Mouse (Mus musculus): Measurements from ENCODE around the gene Ly6g5b. TPM values are rescaled to one million over a fixed set of nuclear protein-coding genes. Genes with fewer than 3 reads are reported as not detected.
"Not testable (repeated sequence)": the region's sequence is repeated elsewhere in the genome, so short reads cannot be mapped to it uniquely, and the experiment has no call there.

Gene Ly6g5b
- total RNA-seq, 2 experiments from 2014 or later, result 0.26 to 0.43 TPM

DNA sequence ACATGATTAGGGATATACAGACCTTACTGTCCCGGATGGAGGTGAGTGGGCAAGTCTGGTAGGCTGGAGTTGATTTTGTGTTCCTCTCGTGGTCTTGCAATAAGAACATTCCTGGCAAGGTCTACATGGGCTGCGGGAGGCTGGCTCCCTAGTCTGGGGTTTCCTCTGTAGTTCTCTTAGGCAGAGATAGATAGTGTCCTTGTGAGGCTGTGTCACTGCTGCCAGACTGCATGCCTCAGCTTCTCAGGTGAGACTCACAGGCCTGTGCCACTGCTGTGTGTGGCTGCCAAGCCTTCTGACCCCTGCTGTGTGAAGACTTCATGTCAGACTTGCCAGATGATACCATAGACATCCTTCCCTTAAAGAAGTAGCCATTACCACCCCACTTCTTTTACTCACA is 24.0 kb upstream of the Ly6g5b start:
- DNase-seq, result peak; percentile 48 to 50

- no peak for DNase-seq
These were observed 20.5 kb upstream of the Ly6g5b start for GRCm38 (mm10) chr17:35135591-35136320.

GRCm38 (mm10) chr17:35134801-35135590 is 19.8 kb upstream of the Ly6g5b start, which contains the start of gene Bag6:
Gene Bag6 (plus strand): TSS chr17:35135178.
- peak; percentile 94 to 95 for DNase-seq

DNA sequence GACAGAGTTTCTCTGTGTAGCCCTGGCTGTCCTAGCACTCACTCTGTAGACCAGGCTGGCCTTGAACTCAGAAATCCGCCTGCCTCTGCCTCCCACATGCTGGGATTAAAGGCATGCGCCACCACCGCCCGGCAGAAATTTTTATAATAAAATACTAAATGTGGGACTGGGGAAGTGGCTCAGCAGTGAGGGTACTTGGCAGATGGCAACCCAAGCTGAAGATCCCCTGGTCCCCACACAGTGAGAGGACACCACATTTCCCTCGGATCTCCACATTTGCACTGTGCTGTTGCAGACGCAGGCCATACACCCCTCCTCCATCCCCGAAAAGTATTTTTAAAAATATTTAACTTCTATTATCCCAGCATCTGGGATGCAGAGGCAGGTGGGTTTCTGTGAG is 18.3 kb upstream of the Ly6g5b start:
- no peak for DNase-seq

GRCm38 (mm10) chr17:35132174-35132560 is 16.9 kb upstream of the Ly6g5b start:
- no peak for DNase-seq

- DNase-seq, result no peak
These were observed 16.4 kb upstream of the Ly6g5b start, which contains the start of gene Apom for GRCm38 (mm10) chr17:35131500-35132173. Gene Apom (minus strand): TSS chr17:35132050.

DNA sequence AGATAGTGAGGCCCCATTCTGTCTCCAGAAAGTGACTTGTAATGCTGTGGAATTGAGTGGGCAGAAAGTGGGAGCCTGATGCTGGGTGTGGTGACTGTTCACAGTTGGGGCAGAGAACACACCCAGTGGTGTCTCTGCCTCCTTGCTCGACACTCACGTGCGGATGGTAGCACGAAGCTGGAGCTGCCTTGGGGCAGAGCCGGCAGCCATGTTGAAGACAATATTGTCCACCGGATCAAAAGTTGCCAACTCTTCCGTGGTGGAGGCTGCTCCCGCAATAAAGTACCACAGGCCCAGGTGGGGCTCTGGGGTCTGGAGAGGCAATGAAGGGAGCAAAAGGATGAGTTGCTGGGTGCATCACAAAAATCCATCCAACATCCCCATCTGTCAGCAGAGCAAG is 15.8 kb upstream of the Ly6g5b start:
- no peak for DNase-seq

DNA sequence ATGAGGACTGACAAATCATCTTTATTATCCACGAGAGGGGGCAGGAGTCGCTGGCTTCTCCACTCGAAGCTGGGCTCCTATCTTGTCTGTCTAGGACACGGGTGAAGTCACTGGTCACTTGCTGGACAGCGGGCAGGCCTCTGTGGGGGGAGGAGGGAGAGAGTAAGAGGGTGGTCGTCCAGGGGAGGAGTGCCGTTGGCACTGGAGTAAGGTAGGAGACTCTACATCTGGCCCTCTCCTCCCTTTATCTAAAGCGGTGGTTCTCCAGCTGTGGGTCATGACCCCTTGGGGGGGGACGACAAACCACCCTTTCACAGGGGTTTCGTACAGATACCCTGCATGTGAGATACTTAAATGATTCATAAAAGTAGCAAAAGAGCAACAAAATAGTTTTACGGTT is 13.8 kb upstream of the Ly6g5b start:
- no peak for DNase-seq

GRCm38 (mm10) chr17:35127017-35127416 is 11.8 kb upstream of the Ly6g5b start:
- DNase-seq, result no peak

DNA sequence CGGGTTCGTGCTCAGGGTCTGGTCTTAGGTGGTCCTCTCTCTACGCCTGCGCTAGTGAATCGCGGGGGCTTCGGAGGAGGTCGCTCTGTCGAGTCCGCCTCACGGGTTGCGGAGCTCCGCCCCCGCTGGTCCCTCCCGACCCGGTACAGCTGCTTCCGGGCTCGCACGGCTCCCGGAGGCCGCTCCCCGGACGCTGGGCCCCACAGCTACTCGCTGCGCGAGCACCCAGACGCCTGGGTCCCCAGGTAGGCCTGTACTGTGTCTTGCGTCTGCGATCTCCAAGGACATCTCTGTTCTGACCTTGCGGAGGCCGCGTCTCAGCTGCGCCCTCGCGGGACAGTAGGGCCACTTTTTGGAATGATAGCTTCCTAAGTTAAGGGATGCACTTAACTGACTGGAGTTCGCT is 11.0 kb upstream of the Ly6g5b start, which contains the start of gene D17H6S53E:
Gene D17H6S53E, plus strand, starts transcription at position 168 of the 406 bp plus-strand sequence.
- peak; percentile 83 to 91 for DNase-seq

GRCm38 (mm10) chr17:35125578-35125977 is 10.3 kb upstream of the Ly6g5b start:
- no peak for DNase-seq

DNA sequence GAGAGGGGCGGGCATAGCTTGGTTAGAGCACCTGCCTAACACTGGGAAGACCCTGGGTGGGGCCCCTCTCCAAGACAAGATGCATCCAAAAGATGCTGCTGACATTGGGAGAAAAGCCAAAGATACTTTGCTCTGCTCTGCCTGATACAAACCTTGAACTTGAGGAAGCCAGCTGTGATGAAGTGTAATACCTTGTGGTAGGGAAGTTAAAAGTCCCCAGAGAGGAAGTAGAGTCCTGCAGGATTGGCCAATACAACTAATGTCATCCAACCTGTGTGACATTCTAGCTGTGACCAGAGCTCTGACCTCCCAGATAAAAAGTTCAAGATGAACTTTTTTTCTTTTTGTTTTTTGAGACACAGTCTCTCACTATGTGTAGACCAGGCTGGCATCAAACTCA is 9.9 kb upstream of the Ly6g5b start:
- no peak for DNase-seq

DNA sequence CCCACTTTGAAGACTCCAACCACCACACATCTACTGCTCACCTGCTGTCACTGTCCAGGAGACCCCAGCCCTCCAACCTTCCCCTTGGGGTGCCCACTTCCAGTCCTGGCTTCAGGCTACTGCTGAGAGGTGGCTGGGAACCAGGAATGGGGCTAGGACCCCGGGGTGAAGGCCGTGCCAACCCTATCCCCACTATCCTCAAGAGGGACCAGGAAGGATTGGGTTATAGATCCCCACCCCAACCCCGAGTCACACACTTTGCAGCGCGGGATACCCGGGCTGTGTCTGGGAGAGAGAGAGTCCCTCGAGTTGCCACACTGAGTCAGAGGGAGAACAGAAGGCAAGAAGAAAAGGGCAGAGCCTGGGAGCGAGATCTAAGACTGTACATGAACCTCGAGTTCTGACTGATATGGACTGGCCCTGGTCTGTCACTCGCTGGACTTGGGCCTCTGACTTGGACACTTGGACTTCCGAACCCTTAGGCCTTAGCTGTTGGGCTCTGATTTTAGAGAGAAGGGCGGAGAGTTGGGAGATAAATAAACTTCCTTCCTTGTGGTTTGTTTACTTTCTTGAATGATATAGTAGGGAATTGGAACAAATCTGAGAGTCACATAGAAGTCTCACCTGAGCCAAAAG is 9.2 kb upstream of the Ly6g5b start:
- DNase-seq, result not testable (repeated sequence)

GRCm38 (mm10) chr17:35123287-35123686 is 8.1 kb upstream of the Ly6g5b start:
- DNase-seq, result not testable (repeated sequence)

- DNase-seq, result peak; percentile 55 to 71
These were observed 6.7 kb upstream of the Ly6g5b start, which contains the start of gene Csnk2b for GRCm38 (mm10) chr17:35121871-35122303. Gene Csnk2b (minus strand): TSS chr17:35122053.

DNA sequence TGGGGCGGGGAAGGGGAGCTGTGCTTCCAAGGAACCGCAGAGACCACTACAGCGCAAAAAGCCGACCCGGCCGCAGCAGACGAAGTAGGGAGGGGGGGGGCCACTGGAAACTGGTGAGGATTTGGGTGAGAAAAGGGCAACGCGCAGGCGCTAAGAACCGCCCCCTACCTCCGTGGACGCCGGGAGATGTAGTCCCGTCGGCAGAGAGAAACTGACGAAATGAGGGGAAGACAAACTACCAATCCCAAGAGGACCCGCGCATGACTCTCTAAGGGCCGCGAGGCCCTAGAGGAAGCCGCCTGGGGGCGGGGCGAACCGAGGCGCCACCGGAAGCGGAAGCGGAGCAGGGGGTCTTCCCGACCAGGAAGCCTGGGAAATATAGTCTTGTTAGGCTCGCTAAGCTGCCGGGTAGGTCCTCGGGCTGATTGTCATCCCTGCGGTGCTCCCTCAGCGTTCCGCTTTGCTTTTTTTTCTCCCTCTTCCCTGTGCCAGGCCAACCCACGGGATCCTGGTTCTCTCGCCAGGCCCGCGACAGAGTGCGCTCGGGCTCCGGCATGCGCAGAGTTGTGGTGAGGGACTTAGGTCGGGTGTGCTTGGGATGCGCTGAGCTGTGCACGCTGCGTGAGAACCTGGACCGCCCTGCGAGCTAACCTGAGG is 6.0 kb upstream of the Ly6g5b start, which contains the start of gene Gpank1:
Gene Gpank1, plus strand, starts transcription at position 313 of the 657 bp plus-strand sequence.
- peak; percentile 99 for DNase-seq

DNA sequence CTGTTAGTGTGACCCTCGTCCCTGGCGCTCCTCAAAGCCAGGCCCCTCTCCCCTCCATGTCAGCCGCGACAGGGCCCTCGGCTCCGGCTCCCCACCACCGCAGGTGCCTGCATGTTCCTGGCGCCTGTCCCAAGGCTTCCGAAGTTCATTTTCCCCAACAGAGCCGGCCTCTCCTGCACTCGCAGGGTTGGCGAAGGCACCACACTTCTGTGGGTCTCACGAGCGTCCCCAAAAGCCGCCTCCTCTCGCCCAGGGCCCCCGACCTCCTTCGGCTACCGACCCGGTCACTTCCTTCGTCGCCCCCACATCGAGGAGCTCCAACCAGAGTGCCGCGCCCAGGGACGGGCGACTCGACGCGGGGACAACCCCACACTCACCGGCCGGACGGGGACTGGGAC is 5.5 kb upstream of the Ly6g5b start:
- peak; percentile 58 to 75 for DNase-seq

DNA sequence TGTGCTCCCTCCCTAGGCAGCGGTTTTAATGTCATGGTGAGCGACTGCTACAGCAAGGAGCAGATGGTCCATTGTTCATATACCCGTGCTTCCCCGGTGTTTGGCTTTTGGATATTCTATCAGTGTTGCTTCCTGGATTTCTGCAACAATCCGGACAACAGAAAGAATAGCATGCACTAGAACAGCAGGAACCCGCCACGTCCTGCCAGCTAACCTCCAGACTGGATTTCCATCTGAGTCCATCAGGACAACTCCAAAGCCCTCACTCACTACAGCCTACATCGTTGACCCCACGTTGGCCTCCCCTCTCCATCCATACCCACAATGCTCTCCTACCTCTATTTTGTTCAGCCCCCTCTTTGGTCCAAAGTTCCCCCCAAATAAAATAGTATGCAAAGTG is 3.5 kb downstream of the Ly6g5b start:
- DNase-seq, result no peak

GRCm38 (mm10) chr17:35108097-35108496 is 7.1 kb downstream of the Ly6g5b start, which contains the start of gene Ly6g5c:
Gene Ly6g5c (plus strand): TSS chr17:35108279.
- no peak for DNase-seq

GRCm38 (mm10) chr17:35106522-35106921 is 8.7 kb downstream of the Ly6g5b start:
- no peak for DNase-seq

GRCm38 (mm10) chr17:35105740-35106389 is 9.4 kb downstream of the Ly6g5b start:
- peak; percentile 27 to 48 for DNase-seq

Measured in adrenal gland, postnatal 36 days (tissue).